Mouse (Mus musculus) heart, embryonic 12.5 days (tissue): Measurements from ENCODE around the gene Apc2. TPM values are rescaled to one million over a fixed set of nuclear protein-coding genes. Genes with fewer than 3 reads are reported as not detected.

Experiments used
- ATAC-seq: fragments of 200-750 bp; cut with Nextera tagmentation; 2 replicates; pipeline ENCODE4 v1.8.0; 2017; ENCODE audit warnings: moderate TSS enrichment, moderate library complexity; ENCODE audit not compliant: insufficient number of reproducible peaks, low FRiP score
- H3K27ac ChIP-seq: fragments of 300-500 bp; sonication (generic); 2 replicates; pipeline ENCODE4 v1.5.1; 2016; ENCODE audit warnings: mild to moderate bottlenecking, moderate library complexity; ENCODE audit not compliant: poor library complexity, severe bottlenecking
- H3K27me3 ChIP-seq: fragments of 300-500 bp; sonication (generic); replicated peaks from 2 replicates; pipeline ENCODE4 v1.6.1; 2016; ENCODE audit warnings: mild to moderate bottlenecking, moderate library complexity
- H3K36me3 ChIP-seq: fragments of 300-500 bp; sonication (generic); 2 replicates; pipeline ENCODE4 v1.6.1; 2016; ENCODE audit warnings: mild to moderate bottlenecking, moderate library complexity
- H3K4me1 ChIP-seq: fragments of 300-500 bp; sonication (generic); replicated peaks from 2 replicates; pipeline ENCODE4 v1.6.1; 2016; ENCODE audit warnings: mild to moderate bottlenecking
- H3K4me2 ChIP-seq: fragments of 300-500 bp; sonication (generic); 2 replicates; pipeline ENCODE4 v1.6.1; 2016; ENCODE audit warnings: mild to moderate bottlenecking, moderate library complexity
- H3K4me3 ChIP-seq: fragments of 300-500 bp; sonication (generic); 2 replicates; pipeline ENCODE4 v1.5.1; 2016; ENCODE audit warnings: mild to moderate bottlenecking
- H3K9ac ChIP-seq: fragments of 300-500 bp; sonication (generic); 2 replicates; pipeline ENCODE4 v1.6.1; 2016; ENCODE audit warnings: mild to moderate bottlenecking, moderate library complexity
- H3K9me3 ChIP-seq: fragments of 300-500 bp; sonication (generic); replicated peaks from 2 replicates; pipeline ENCODE4 v1.6.1; 2016; ENCODE audit warnings: mild to moderate bottlenecking, moderate library complexity
- WGBS: fragments of 180-500 bp; shearing (Covaris S2); methylation state at CpG from one replicate; pipeline ENCODE4 v1.1.7; 2016; 5-methylcytosine and 5-hydroxymethylcytosine counted together
- polyA plus RNA-seq: library from polyadenylated mRNA; unstranded; fragments of >200 nt; fragmentation: Nextera tagmentation; extraction: Ambion mirVana; gene quantifications from 2 replicates; pipeline ENCODE4 v1.2.1, GENCODE M21; 2016

Apc2 gene
- polyA plus RNA-seq, 1 experiment from 2014 or later = 1.4 TPM

- Histone ChIP-seq H3K9me3 (no peaks in the 10 kb centered on the region), H3K4me1 (peaks cover 46% of the 10 kb centered on the region), H3K27me3 (peaks cover 98% of the 10 kb centered on the region), H3K4me2 (no peak overlapping the region), H3K27ac (no peak overlapping the region), H3K9ac (0 out of 2 replicates have a peak overlapping the region, but pooled peaks have one; percentile 32), H3K36me3 (peaks cover 6% of the 10 kb centered on the region), H3K4me3 (no peak overlapping the region)
- WGBS = 56% methylated on average over 54 of the region's 54 CpGs
- no peak for ATAC-seq
These were observed 17.1 kb downstream of the Apc2 start for GRCm38 (mm10) chr10:80312586-80313504.

GRCm38 (mm10) chr10:80313627-80314201, 17.9 kb downstream of the Apc2 start:
- peaks cover 15% of the 10 kb centered on the region for H3K36me3 ChIP-seq
- peaks cover 92% of the 10 kb centered on the region for H3K27me3 ChIP-seq
- H3K4me3 ChIP-seq = no peak overlapping the region
- H3K4me2 ChIP-seq = peak overlapping the region; percentile 1
- peaks cover 46% of the 10 kb centered on the region for H3K4me1 ChIP-seq
- 28% methylated on average over 20 of the region's 20 CpGs for WGBS
- H3K27ac ChIP-seq = no peak overlapping the region
- no peaks in the 10 kb centered on the region for H3K9me3 ChIP-seq
- peak overlapping the region; percentile 32; the same call in 1 of the 2 replicates for H3K9ac ChIP-seq
- no peak for ATAC-seq

- peak overlapping the region; percentile 5; the same call in 1 of the 2 replicates for H3K4me2 ChIP-seq
- H3K9ac ChIP-seq = no peak overlapping the region
- H3K4me1 ChIP-seq = peaks cover 52% of the 10 kb centered on the region
- H3K27ac ChIP-seq = no peak overlapping the region
- peaks cover 83% of the 10 kb centered on the region for H3K27me3 ChIP-seq
- H3K4me3 ChIP-seq = no peak overlapping the region
- 40% methylated on average over 16 of the region's 16 CpGs for WGBS
- H3K36me3 ChIP-seq = peaks cover 17% of the 10 kb centered on the region
- no peak for ATAC-seq
- H3K9me3 ChIP-seq = no peaks in the 10 kb centered on the region
These were observed 18.8 kb downstream of the Apc2 start for GRCm38 (mm10) chr10:80314494-80315001.

- Histone ChIP-seq H3K27me3 (peaks cover 78% of the 10 kb centered on the region), H3K4me2 (peak overlapping the region; percentile 5; the same call in 1 of the 2 replicates), H3K9ac (0 out of 2 replicates have a peak overlapping the region, but pooled peaks have one; percentile 14), H3K4me3 (no peak overlapping the region), H3K4me1 (peaks cover 54% of the 10 kb centered on the region), H3K9me3 (no peaks in the 10 kb centered on the region), H3K27ac (no peak overlapping the region), H3K36me3 (peaks cover 17% of the 10 kb centered on the region)
- ATAC-seq = no peak
- 39% methylated on average over 27 of the region's 27 CpGs for WGBS
These were observed 19.5 kb downstream of the Apc2 start for GRCm38 (mm10) chr10:80315315-80315714.

GRCm38 (mm10) chr10:80316359-80316781, 20.6 kb downstream of the Apc2 start:
- 14% methylated on average over 11 of the region's 11 CpGs for WGBS
- no peak for ATAC-seq

GRCm38 (mm10) chr10:80317011-80317410, 21.2 kb downstream of the Apc2 start:
- Histone ChIP-seq H3K4me3 (0 out of 2 replicates have a peak overlapping the region, but pooled peaks have one; percentile 1), H3K36me3 (peaks cover 17% of the 10 kb centered on the region), H3K27ac (0 out of 2 replicates have a peak overlapping the region, but pooled peaks have one; percentile 2), H3K27me3 (peaks cover 61% of the 10 kb centered on the region), H3K4me2 (peak overlapping the region; percentile 14; the same call in 1 of the 2 replicates), H3K9ac (0 out of 2 replicates have a peak overlapping the region, but pooled peaks have one; percentile 14), H3K9me3 (no peaks in the 10 kb centered on the region), H3K4me1 (peaks cover 54% of the 10 kb centered on the region)
- WGBS = 55% methylated on average over 10 of the region's 10 CpGs
- ATAC-seq = no peak

More at GRCm38 (mm10) chr10:80316359-80316781, 20.6 kb downstream of the Apc2 start:
- Histone ChIP-seq H3K4me2 (peak overlapping the region; percentile 14; the same call in 1 of the 2 replicates), H3K9ac (peak overlapping the region; percentile 14; the same call in 1 of the 2 replicates), H3K27ac (0 out of 2 replicates have a peak overlapping the region, but pooled peaks have one; percentile 2), H3K27me3 (peaks cover 67% of the 10 kb centered on the region), H3K9me3 (no peaks in the 10 kb centered on the region), H3K4me1 (peaks cover 54% of the 10 kb centered on the region), H3K4me3 (peak overlapping the region; percentile 1; the same call in 1 of the 2 replicates), H3K36me3 (peaks cover 17% of the 10 kb centered on the region)

GRCm38 (mm10) chr10:80320340-80320760, 24.6 kb downstream of the Apc2 start, which contains the start of gene 2310011J03Rik:
2310011J03Rik (minus strand) TSS chr10:80320537.
- Histone ChIP-seq H3K27me3 (peaks cover 44% of the 10 kb centered on the region), H3K36me3 (peaks cover 17% of the 10 kb centered on the region), H3K27ac (peak within 1 kb of the TSS; percentile 63), H3K4me1 (peaks cover 49% of the 10 kb centered on the region), H3K4me3 (peak within 1 kb of the TSS; percentile 87), H3K9me3 (no peaks in the 10 kb centered on the region), H3K9ac (peak within 1 kb of the TSS; percentile 89), H3K4me2 (peak within 1 kb of the TSS; percentile 90)
- under 1% methylated on average over 34 of the region's 34 CpGs for WGBS
- ATAC-seq = peak; percentile 46; the same call in 1 of the 2 replicates

GRCm38 (mm10) chr10:80321014-80321669, 25.4 kb downstream of the Apc2 start:
- Histone ChIP-seq H3K27me3 (peaks cover 44% of the 10 kb centered on the region), H3K9ac (no peak overlapping the region), H3K4me3 (no peak overlapping the region), H3K36me3 (peaks cover 17% of the 10 kb centered on the region), H3K4me2 (no peak overlapping the region), H3K27ac (no peak overlapping the region), H3K4me1 (peaks cover 41% of the 10 kb centered on the region), H3K9me3 (no peaks in the 10 kb centered on the region)
- no peak for ATAC-seq
- WGBS = 71% methylated on average over 6 of the region's 6 CpGs

GRCm38 (mm10) chr10:80321670-80322581, 26.1 kb downstream of the Apc2 start:
- Histone ChIP-seq H3K4me1 (peaks cover 34% of the 10 kb centered on the region), H3K9me3 (no peaks in the 10 kb centered on the region), H3K9ac (no peak overlapping the region), H3K27me3 (peaks cover 37% of the 10 kb centered on the region), H3K4me2 (peak overlapping the region; percentile 96; the same call in 1 of the 2 replicates), H3K36me3 (peaks cover 17% of the 10 kb centered on the region), H3K27ac (no peak overlapping the region), H3K4me3 (no peak overlapping the region)
- no peak for ATAC-seq
- 89% methylated on average over 21 of the region's 21 CpGs for WGBS
